Mouse (Mus musculus) sigmoid colon, adult 10 weeks (tissue): Measurements from ENCODE around the gene Btg1-ps1. TPM values are rescaled to one million over a fixed set of nuclear protein-coding genes. Genes with fewer than 3 reads are reported as not detected.

ENCODE experiments used
- polyA plus RNA-seq: library from polyadenylated mRNA; stranded (reverse); fragments of 350-450 nt; fragmentation: Illumina TruSeq; extraction: RNeasy Lipid Tissue Mini Kit (QIAGEN cat#74804); gene quantifications from one replicate; pipeline ENCODE4 v1.2.3, GENCODE M21; 2014; ENCODE audit warnings: low read depth, low replicate concordance

Gene Btg1-ps1
- polyA plus RNA-seq: not detected

DNA sequence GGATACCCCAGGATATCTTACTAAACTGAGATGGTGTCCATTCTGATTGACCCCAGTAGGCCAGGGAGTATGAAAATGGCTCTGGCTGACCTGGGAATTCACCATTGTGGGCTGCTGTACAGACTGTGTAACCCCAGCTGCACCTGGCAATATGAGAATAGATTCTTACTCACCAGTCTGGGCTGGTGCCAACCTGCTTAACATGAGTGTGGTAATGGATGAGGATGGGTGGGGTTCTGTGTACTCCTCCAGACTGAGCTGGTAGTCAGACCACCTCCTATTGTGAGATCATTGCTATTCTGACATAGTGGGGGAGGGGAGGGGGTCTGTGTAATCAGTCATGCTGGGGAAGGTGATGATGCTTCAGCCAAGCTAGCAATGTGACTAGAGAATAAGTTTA is at the start of gene Btg1-ps1:
Gene Btg1-ps1, minus strand, starts transcription at position 219 of the 400 bp plus-strand sequence.

DNA sequence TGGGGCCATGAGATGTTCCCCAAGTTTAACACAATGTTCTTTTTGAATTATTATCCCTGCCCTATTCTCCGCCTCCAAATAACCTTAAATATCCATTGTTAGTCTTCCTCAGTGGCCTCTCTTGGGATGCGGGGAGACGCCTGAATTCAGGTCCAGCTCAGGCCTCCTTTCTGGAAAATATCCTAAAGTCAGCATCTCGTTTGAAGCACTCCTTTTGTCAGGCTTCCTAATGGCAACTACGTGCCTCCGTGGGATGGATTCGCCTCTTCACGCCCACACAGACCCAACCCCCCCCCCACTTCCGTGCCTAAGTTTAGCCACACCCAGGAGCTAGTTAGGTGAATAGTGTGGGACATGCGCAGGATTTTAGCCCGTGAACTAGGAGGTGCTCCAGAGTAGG is 47.6 kb upstream of the Btg1-ps1 start, which contains the start of gene Rhox10:
Gene Rhox10, plus strand, starts transcription at position 301 of the 400 bp plus-strand sequence.

DNA sequence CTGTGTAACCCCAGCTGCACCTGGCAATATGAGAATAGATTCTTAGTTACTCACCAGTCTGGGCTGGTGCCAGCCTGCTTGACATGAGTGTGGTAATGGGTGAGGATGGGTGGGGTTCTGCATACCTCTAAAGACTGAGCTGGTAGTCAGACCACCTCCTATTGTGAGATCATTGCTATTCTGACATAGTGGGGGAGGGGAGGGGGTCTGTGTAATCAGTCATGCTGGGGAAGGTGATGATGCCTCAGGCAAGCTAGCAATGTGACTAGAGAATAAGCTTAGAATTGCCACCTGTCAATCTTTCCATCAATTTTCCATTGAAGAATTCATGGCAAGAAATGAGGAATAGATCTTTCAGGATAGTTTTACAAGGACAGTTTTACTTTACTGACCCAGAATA is 24.4 kb upstream of the Btg1-ps1 start, which contains the start of gene Btg1-ps2:
Gene Btg1-ps2, minus strand, starts transcription at position 101 of the 400 bp plus-strand sequence.

Other genes with a start within 250 kb of the Btg1-ps1 start
- not detected for gene Rhox5, start 214.0 kb downstream of the Btg1-ps1 start, polyA plus RNA-seq
- not detected for gene Rhox6, start 191.9 kb downstream of the Btg1-ps1 start, polyA plus RNA-seq
- not detected for gene Rhox7a, start 187.1 kb downstream of the Btg1-ps1 start, polyA plus RNA-seq
- not detected for gene Rhox8, start 139.9 kb downstream of the Btg1-ps1 start, polyA plus RNA-seq
- not detected for gene Rhox7b, start 121.6 kb downstream of the Btg1-ps1 start, polyA plus RNA-seq
- gene Rhox9, start 117.0 kb downstream of the Btg1-ps1 start, polyA plus RNA-seq: not detected
- not detected for gene Btg1-ps2, start 24.3 kb upstream of the Btg1-ps1 start, polyA plus RNA-seq
- gene Rhox10, start 47.7 kb upstream of the Btg1-ps1 start, polyA plus RNA-seq: not detected
- gene Rhox11, start 66.3 kb upstream of the Btg1-ps1 start, polyA plus RNA-seq: not detected
- not detected for gene Rhox12, start 92.1 kb upstream of the Btg1-ps1 start, polyA plus RNA-seq
- not detected for gene Rhox13, start 102.4 kb upstream of the Btg1-ps1 start, polyA plus RNA-seq
- 84.6 TPM for gene Zbtb33, start 171.0 kb upstream of the Btg1-ps1 start, polyA plus RNA-seq
- 2.0 TPM for gene Tmem255a, start 233.6 kb upstream of the Btg1-ps1 start, polyA plus RNA-seq